Mouse (Mus musculus): ENCODE data around the gene Wdr91.
A peak's percentile ranks its signal among the peaks of the same experiment; 100 is the strongest.

Gene Wdr91

DNA sequence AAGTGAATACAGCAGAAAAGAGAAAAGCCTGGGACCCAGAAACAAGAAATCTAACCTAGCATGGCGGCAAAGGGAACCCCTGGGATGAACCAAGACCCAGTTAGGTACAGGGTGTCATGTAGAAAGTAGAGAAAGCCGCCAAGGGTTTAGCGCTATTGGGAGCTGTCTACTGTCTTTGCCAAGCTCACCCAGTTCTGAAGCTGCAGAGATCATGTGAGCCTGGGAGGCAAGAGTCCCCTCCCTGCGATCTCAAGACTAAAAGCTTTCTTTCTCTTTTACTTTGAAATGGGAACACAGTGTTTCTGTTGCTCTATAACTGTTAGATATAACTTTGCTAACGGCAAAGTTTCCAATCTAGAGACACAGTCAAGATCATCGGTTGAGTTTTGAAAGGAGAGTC, 48.3 kb downstream of the Wdr91 start:
- DNase-seq (ENCODE audit: low spot score) = peak; percentile 59

DNA sequence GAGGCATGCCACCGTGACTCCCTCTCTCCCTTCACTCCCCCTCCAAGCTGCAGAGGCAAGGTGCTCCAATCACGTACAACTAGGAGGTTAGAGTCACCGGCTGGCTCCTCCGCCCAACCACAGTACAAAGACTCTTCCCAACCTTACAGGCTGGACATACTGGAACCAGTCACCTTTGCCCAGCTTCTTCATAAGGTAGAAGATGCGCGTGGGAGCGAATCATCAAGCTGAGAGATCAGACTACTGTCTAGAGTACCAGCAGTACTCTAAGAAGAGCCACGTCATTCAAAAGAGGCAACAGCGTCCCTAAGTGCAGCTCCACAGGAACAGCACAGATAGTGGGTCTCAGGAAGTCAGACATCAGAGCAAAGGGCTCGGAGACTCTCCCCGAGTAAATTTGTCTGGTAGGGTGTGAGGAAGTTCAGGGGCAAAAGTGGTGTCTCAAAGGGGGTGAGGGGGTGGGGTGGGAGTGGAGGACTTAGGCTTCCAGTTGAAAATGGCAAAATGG, 49.1 kb downstream of the Wdr91 start:
- DNase-seq (ENCODE audit: low spot score) = peak; percentile 43

DNA sequence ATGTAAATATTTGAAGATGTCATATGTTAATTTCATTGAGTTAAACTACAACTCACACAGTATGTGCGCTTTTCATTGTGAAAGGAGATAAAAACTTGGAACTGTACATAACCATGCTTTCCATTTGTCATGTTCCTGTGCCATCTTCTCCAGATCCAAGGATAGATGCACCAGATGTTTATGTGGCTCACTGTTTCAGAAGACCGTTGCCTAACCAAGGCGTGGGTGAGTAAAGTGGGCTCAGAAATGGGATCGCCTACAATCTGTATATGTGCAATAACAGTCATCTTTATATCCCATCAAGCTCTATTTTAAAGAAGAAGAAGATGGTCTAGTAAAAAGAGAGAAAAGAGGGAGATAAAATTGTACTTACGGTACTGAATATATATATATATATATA, 78.3 kb downstream of the Wdr91 start:
- no peak for DNase-seq (ENCODE audit: low spot score)

Data from T-cell, adult 2 months (primary cell).